Mouse (Mus musculus): ENCODE data around the gene Zfp46. TPM values are rescaled to one million over a fixed set of nuclear protein-coding genes. Genes with fewer than 3 reads are reported as not detected.
A peak's percentile ranks its signal among the peaks of the same experiment; 100 is the strongest.

Gene Zfp46
- polyA plus RNA-seq, 1 experiment from 2014 or later = 38.4 TPM

DNA sequence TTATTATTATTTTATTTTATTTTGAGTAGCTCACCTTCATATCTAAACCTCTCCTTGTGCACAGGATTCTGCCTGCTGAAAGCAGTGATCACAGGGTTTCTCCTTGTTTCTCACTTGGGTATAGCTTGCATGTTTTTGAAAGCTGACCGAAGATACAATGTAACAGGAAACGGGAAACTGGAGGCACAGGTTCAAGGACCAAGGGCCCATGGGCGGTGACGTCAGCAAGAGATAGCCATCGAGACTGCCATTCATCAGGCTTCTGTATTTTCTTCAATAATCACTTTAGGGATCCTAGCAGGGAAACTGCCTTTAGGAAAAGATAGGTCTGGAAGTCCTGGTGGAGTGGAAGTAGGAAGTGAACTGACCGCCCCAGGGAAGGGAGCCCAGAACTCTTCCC lies 7.2 kb downstream of the Zfp46 start:
- peaks cover 26% of the 10 kb centered on the region for H3K27me3 ChIP-seq
- H3K9me3 ChIP-seq = peaks cover 10% of the 10 kb centered on the region; the same call in 1 of the 2 replicates
- no peak overlapping the region for H3K4me3 ChIP-seq
- H3K27ac ChIP-seq (replicated peaks) = no peak overlapping the region
- no peak overlapping the region for H3K4me2 ChIP-seq (replicated peaks)
- peaks cover 28% of the 10 kb centered on the region for H3K4me1 ChIP-seq
- no peak for ATAC-seq (ENCODE audit: low FRiP score, low read depth)
- no peak overlapping the region for H3K9ac ChIP-seq (replicated peaks)
- 97% methylated on average over 6 of the region's 6 CpGs for WGBS
- peaks cover 71% of the 10 kb centered on the region for H3K36me3 ChIP-seq

DNA sequence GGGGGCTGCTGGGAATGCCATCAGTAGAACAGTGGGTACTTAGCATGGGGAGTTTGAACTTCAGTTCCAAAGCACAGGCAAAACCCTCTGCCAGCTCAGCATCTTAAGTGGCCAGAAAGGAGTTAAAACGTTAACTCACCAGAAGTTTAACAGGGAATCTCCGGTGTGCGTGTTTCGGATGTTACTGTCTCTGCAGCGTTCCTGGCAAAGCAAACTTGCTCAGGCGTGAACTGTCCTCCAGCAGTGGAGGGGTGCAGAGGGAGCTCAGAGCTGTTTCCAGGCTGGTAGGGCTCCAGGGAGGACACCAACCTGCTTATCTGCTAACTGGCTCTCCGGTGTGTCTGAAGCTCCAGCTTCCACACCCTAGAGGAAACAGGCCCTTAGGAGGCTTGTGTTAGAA lies 11.5 kb downstream of the Zfp46 start:
- no peak for ATAC-seq (ENCODE audit: low FRiP score, low read depth)
- WGBS = 70% methylated on average over 7 of the region's 7 CpGs

DNA sequence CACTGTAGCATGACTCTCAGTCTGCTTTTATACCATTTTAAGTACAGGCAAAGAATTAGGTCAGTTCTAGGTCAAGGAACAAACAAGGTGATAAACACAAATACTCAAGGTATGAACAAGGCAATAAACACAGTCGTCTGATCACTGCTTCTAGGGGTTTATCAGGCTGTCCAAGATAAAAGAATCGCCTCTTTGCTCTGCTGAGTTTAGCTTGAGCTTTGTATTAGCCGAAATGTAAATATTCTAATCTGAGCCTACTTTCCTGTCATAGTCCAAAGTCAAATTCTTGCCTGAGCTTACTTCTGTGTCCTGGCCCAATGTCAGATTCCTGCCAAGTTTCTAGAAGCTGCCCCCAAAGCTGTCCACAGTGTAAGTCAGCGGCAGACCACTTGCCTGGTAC lies 18.0 kb downstream of the Zfp46 start:
- no peak overlapping the region for H3K27ac ChIP-seq (replicated peaks)
- no peak for ATAC-seq (ENCODE audit: low FRiP score, low read depth)
- no peaks in the 10 kb centered on the region for H3K27me3 ChIP-seq
- no peak overlapping the region for H3K9ac ChIP-seq (replicated peaks)
- no peaks in the 10 kb centered on the region for H3K9me3 ChIP-seq
- no peak overlapping the region for H3K4me3 ChIP-seq
- WGBS = 80% methylated on average over 4 of the region's 4 CpGs
- H3K4me1 ChIP-seq = no peaks in the 10 kb centered on the region
- H3K36me3 ChIP-seq = no peaks in the 10 kb centered on the region
- H3K4me2 ChIP-seq (replicated peaks) = no peak overlapping the region

More for the DNA sequence above, 11.5 kb downstream of the Zfp46 start:
- Histone ChIP-seq H3K27me3 (no peaks in the 10 kb centered on the region; the same call in 1 of the 2 replicates), H3K27ac (replicated peaks) (no peak overlapping the region), H3K9me3 (no peaks in the 10 kb centered on the region), H3K4me3 (no peak overlapping the region), H3K4me1 (peaks cover 7% of the 10 kb centered on the region), H3K36me3 (peaks cover 41% of the 10 kb centered on the region), H3K9ac (replicated peaks) (no peak overlapping the region), H3K4me2 (replicated peaks) (no peak overlapping the region)

DNA sequence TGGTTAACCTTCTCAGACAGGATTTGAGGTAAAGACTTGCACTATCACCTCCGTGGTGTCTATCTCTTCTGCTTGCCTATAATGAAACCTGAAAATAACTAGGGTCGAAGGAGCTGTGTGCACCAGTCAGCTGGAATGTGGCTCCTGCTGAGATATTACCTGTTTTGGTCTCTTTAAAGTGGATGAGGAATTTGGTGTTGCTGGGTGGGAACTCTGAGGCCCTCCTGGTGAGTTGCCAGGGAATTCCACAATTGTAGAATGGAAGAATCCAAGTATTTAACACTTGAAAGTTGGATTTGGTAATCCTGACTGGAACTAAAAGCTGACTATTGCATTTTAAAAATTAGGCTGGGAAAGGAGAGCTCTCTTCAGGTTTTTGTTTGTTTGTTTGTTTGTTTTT lies 19.7 kb downstream of the Zfp46 start:
- H3K27ac ChIP-seq (replicated peaks) = no peak overlapping the region
- no peaks in the 10 kb centered on the region for H3K27me3 ChIP-seq
- no peaks in the 10 kb centered on the region for H3K36me3 ChIP-seq
- WGBS = 37% methylated on average over 2 of the region's 2 CpGs
- no peak overlapping the region for H3K4me2 ChIP-seq (replicated peaks)
- no peaks in the 10 kb centered on the region for H3K9me3 ChIP-seq
- ATAC-seq (ENCODE audit: low FRiP score, low read depth) = no peak
- H3K4me3 ChIP-seq = no peak overlapping the region
- H3K9ac ChIP-seq (replicated peaks) = no peak overlapping the region
- peaks cover 4% of the 10 kb centered on the region; the same call in 1 of the 2 replicates for H3K4me1 ChIP-seq

DNA sequence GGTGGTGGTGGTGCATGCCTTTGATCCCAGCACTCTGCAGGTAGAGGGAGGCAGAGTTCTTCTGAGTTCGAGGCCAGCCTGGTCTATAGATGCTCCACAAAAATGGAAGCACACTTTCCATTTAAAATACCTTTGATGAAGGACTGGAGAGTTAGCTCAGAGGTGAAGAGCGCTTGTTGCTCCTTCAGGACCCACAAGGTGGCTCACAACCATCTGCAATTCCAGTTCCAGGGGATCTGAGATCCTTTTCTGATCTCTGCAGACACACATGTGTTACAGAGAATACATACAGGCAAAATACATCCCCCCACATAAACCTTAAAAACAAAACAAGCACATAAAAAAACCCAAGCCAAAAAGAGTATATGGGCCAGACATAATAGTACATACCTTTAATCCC lies 23.9 kb downstream of the Zfp46 start:
- ATAC-seq (ENCODE audit: low FRiP score, low read depth) = no peak
- 45% methylated on average over 2 of the region's 2 CpGs for WGBS
- no peak overlapping the region for H3K4me2 ChIP-seq (replicated peaks)

DNA sequence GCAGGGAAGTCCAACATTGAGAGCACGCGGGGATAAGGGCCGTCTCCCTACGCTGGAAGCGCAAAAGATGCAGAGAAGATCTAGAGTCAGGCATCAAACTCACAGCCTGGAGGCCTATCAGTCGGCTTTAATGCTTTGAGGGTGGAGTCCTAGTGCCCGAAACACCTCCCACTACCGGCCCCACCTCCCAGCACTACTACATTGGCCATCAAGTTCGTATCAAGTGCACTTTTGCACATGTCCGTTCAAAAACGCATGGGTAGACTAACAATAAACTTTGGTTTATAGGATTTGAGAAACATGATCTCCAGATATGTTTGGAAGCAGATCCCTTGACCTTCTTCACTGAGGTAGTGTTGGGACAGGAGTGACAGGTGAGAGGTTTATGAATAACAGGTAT lies 25.3 kb downstream of the Zfp46 start:
- Histone ChIP-seq H3K4me1 (peaks cover 37% of the 10 kb centered on the region), H3K27me3 (no peaks in the 10 kb centered on the region), H3K9ac (replicated peaks) (peak overlapping the region; percentile 70; the same call in 1 of the 2 replicates), H3K4me2 (replicated peaks) (peak overlapping the region; percentile 64), H3K27ac (replicated peaks) (peak overlapping the region; percentile 93), H3K4me3 (peak overlapping the region; percentile 97), H3K9me3 (no peaks in the 10 kb centered on the region), H3K36me3 (no peaks in the 10 kb centered on the region)
- 8% methylated on average over 11 of the region's 11 CpGs for WGBS
- ATAC-seq (ENCODE audit: low FRiP score, low read depth) = no peak

More for the DNA sequence above, 23.9 kb downstream of the Zfp46 start:
- no peak overlapping the region for H3K9ac ChIP-seq (replicated peaks)
- no peaks in the 10 kb centered on the region for H3K27me3 ChIP-seq
- peaks cover 25% of the 10 kb centered on the region for H3K4me1 ChIP-seq
- no peaks in the 10 kb centered on the region for H3K9me3 ChIP-seq
- no peak overlapping the region for H3K4me3 ChIP-seq
- H3K27ac ChIP-seq (replicated peaks) = no peak overlapping the region
- H3K36me3 ChIP-seq = no peaks in the 10 kb centered on the region

DNA sequence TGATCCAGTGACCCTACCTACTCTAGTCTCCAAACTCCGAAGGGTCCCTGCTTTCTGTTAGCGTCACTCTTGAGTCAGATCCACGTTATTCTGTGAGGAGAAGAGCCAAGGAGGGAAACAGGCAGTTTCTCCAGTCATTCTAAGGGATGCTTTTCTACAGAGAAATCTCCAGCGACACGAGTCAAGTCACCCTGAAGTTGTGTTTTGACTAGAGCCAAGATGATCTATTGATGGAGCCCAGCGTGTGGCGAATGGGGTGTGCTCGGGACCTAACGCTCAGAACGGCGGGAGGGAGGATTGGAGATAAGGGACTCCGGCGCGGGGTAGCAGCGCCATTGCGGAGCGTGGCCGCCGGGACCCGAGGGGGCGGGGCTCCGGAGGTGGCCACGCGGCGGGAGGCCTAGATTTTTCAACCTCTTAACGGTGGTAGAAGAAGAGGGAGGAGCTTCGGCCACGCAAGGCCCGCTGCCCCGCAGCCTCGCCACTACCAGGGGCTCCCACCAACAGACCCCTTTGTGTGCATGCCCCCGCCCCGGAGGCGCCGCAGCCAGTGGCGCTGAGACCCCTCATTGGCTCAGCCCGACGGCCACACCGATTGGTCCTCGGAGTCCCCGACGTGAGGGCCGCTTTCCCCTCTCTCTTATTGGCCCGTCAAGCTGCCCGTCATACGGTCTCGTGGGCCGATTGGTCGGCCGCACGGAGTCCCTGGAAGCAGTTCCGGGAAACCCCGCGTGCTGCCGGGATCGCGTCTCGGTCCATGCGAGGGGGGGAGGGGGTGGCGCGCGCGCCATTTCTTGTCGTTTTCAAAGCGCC lies 26.0 kb downstream of the Zfp46 start, which contains the start of gene Hnrnpr:
TSS of gene Hnrnpr (plus strand) at position 714 of the 813 bp plus-strand sequence.
- peak within 1 kb of the TSS; percentile 97 for H3K4me3 ChIP-seq
- under 1% methylated on average over 55 of the region's 65 CpGs for WGBS
- no peaks in the 10 kb centered on the region for H3K36me3 ChIP-seq
- H3K27me3 ChIP-seq = no peaks in the 10 kb centered on the region
- H3K9me3 ChIP-seq = no peaks in the 10 kb centered on the region
- H3K4me2 ChIP-seq (replicated peaks) = peak within 1 kb of the TSS; percentile 74
- peak within 1 kb of the TSS; percentile 98 for H3K27ac ChIP-seq (replicated peaks)
- peaks cover 41% of the 10 kb centered on the region for H3K4me1 ChIP-seq
- ATAC-seq (ENCODE audit: low FRiP score, low read depth) = peak; percentile 100
- peak within 1 kb of the TSS; percentile 95 for H3K9ac ChIP-seq (replicated peaks)

DNA sequence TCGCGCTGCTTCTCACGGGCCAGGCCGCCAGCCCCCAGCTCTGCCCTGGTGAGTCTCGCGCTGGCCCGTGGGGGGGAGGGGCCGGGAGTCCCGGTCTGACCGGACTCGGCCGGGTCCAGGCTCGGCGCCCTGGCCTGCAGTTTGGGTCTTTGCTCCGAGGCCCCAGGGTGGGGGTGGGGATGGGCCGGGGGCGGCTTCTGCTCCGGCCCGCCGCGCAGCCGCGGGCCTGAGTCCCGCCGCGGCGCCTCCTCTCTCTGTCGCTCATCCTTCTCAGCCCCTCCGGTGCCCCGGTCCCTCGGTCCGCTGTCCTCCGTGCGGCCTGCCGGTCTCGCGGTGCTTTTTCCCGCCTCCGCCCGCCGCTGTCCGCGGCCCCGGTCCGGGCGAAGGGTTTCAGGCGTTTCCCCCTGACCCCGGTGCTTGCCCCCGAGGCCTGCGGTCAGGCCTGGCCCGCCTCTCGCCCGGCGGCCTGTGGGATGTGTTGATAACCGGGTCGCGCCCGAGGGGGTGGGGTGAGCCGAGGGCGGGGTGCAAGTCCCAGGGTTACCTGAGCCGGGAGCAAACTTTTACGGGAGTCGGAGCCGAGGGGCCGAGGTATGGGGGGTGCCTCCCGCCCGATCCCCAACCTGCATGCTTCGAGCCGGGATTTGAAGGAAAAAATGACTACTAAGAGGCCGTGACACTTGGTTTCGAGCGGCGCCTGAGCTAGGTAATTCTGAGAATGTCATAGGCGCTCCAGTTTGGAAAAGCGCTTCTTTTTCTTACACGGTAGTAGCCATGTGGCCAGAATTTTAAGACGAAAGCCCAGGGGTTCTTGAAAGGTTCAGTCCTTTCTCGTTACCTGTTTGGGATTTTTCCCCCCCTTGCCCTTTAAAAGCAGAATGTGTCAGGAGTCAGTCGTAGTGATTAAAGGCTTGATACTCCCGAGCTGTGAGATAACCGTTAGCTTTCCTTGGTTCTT lies 26.8 kb downstream of the Zfp46 start:
- ATAC-seq (ENCODE audit: low FRiP score, low read depth) = no peak; the same call in 1 of the 2 replicates
- peak overlapping the region; percentile 95 for H3K9ac ChIP-seq (replicated peaks)

DNA sequence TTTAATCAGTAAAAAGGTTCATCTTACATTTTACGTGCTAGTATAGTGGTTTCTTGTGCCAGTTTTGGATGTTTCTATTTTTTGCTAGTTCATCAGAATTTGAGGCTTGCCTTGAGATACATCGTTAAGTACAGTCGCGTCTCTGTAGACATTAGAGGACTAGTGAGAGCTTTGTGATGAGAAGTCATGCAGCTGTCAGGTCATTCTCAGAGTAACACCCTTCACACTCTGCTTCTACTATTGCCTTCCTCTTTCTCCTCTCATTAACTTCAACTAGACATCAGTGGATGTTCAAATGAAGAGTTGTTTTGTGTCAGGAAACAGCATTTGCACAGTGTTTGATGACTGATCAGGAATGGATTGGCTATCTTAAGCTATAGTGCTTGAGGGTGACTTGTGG lies 28.1 kb downstream of the Zfp46 start:
- peaks cover 41% of the 10 kb centered on the region for H3K4me1 ChIP-seq
- no peaks in the 10 kb centered on the region for H3K9me3 ChIP-seq
- no peak overlapping the region for H3K27ac ChIP-seq (replicated peaks)
- no peak for ATAC-seq (ENCODE audit: low FRiP score, low read depth)
- no peaks in the 10 kb centered on the region for H3K27me3 ChIP-seq
- H3K4me3 ChIP-seq = peak overlapping the region; percentile 97
- peak overlapping the region; percentile 74 for H3K4me2 ChIP-seq (replicated peaks)
- H3K36me3 ChIP-seq = peaks cover 12% of the 10 kb centered on the region
- WGBS = 37% methylated on average over 4 of the region's 4 CpGs
- H3K9ac ChIP-seq (replicated peaks) = peak overlapping the region; percentile 54; the same call in 1 of the 2 replicates

More for the DNA sequence above, 26.8 kb downstream of the Zfp46 start:
- no peaks in the 10 kb centered on the region for H3K27me3 ChIP-seq
- no peaks in the 10 kb centered on the region for H3K9me3 ChIP-seq
- peak overlapping the region; percentile 97 for H3K4me3 ChIP-seq
- H3K27ac ChIP-seq (replicated peaks) = peak overlapping the region; percentile 98
- WGBS = under 1% methylated on average over 76 of the region's 81 CpGs
- H3K4me2 ChIP-seq (replicated peaks) = peak overlapping the region; percentile 74
- peaks cover 41% of the 10 kb centered on the region for H3K4me1 ChIP-seq
- H3K36me3 ChIP-seq = peaks cover 2% of the 10 kb centered on the region; the same call in 1 of the 2 replicates

DNA sequence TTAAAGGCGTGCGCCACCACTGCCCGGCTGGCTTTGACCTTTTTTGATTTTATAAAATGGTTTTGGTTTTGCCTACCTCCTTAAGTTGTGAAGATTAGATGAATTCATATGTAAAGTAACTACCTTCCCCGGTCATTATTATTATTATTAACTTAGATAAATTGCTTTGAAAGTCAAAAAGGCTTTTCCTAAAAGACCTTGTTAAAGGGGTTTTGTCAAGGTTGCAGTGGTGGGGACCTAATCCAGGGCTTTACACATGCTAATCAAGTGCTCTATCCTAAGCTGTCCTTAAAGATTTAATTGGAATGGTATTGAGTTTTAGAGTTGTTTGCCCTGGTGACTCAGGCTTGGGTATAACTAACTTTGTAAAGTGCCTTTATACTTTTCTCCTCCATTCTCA lies 33.2 kb downstream of the Zfp46 start:
- Histone ChIP-seq H3K4me3 (no peak overlapping the region), H3K27ac (replicated peaks) (no peak overlapping the region), H3K4me1 (peaks cover 22% of the 10 kb centered on the region), H3K4me2 (replicated peaks) (no peak overlapping the region), H3K9ac (replicated peaks) (no peak overlapping the region), H3K9me3 (no peaks in the 10 kb centered on the region), H3K36me3 (peaks cover 59% of the 10 kb centered on the region), H3K27me3 (no peaks in the 10 kb centered on the region)
- 73% methylated on average over 4 of the region's 4 CpGs for WGBS
- no peak for ATAC-seq (ENCODE audit: low FRiP score, low read depth)

DNA sequence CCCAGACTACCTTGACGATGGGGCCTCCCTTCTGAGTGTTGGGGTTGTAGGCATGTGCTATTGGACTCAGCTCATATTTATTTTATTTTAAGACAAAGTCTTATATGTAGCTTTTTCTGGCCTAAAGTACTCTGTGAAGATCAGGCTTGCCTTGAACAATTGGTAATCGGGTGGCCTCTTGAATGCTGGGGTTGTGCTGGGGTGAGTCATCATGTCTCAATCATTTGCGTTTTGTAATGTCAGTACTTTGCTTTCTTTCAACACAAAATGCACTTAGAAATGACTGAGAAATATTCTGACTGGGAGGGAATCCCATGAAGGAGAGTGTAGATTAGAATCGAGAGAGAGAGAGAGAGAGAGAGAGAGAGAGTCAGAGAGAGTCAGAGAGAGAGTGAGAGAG lies 35.5 kb downstream of the Zfp46 start:
- 89% methylated on average over 4 of the region's 4 CpGs for WGBS
- Histone ChIP-seq H3K4me1 (peaks cover 2% of the 10 kb centered on the region), H3K4me3 (no peak overlapping the region), H3K36me3 (peaks cover 74% of the 10 kb centered on the region), H3K27me3 (no peaks in the 10 kb centered on the region), H3K9ac (replicated peaks) (no peak overlapping the region), H3K9me3 (no peaks in the 10 kb centered on the region), H3K4me2 (replicated peaks) (no peak overlapping the region), H3K27ac (replicated peaks) (no peak overlapping the region)
- no peak for ATAC-seq (ENCODE audit: low FRiP score, low read depth)
